Mouse (Mus musculus): Measurements from ENCODE around the gene Cnnm2.

GRCm38 (mm10) chr19:46898222-46898621 is 136.8 kb downstream of the Cnnm2 start:
- TF ChIP-seq HCFC1 (IDR thresholded peaks at IDR 0.05; ENCODE audit: borderline replicate concordance, insufficient read depth, low read length): no peak
- TF ChIP-seq ZNF384 (IDR thresholded peaks at IDR 0.05; ENCODE audit: low read depth, low read length): no peak
- TF ChIP-seq CHD2 (IDR thresholded peaks at IDR 0.05; ENCODE audit: low read depth, low read length): no peak

All from ES-E14 (cell line).